Mouse (Mus musculus): ENCODE measurements around the gene Dctn3. TPM values are rescaled to one million over a fixed set of nuclear protein-coding genes. Genes with fewer than 3 reads are reported as not detected.
A peak's percentile ranks its signal among the peaks of the same experiment; 100 is the strongest.
"Not testable (repeated sequence)": the region's sequence is repeated elsewhere in the genome, so short reads cannot be mapped to it uniquely, and the experiment has no call there.

Dctn3 gene
- polyA plus RNA-seq, 1 experiment from 2014 or later: 119 TPM

GRCm38 (mm10) chr4:41683303-41683702 is 39.7 kb downstream of the Dctn3 start:
- 0% methylated on average over 2 of the region's 27 CpGs for whole genome bisulfite sequencing
- H3K4me1 ChIP-seq (ENCODE audit: control insufficient read depth, insufficient read depth, low read length); H3K9me3 ChIP-seq (replicated peaks; ENCODE audit: control insufficient read depth, low read length); H3K36me3 ChIP-seq (replicated peaks; ENCODE audit: control insufficient read depth, insufficient read depth, low read depth, low read length); H3K27me3 ChIP-seq (ENCODE audit: control insufficient read depth, insufficient read depth, low read length); DNase-seq (ENCODE audit: low spot score); H3K9ac ChIP-seq (replicated peaks; ENCODE audit: low read length); H3K4me3 ChIP-seq (ENCODE audit: low read depth, low read length); ATAC-seq (replicated peaks; ENCODE audit: insufficient number of reproducible peaks, low FRiP score, low TSS enrichment, low read depth); H3K27ac ChIP-seq (replicated peaks; ENCODE audit: low read depth, low read length); H3K4me2 ChIP-seq (ENCODE audit: low read depth, low read length): not testable (repeated sequence)

- Histone ChIP-seq H3K27ac (replicated peaks; ENCODE audit: low read depth, low read length) (no peak overlapping the region; the same call in 1 of the 2 replicates), H3K9me3 (replicated peaks; ENCODE audit: control insufficient read depth, low read length) (no peaks in the 10 kb centered on the region), H3K9ac (replicated peaks; ENCODE audit: low read length) (no peak overlapping the region; the same call in 1 of the 2 replicates), H3K27me3 (ENCODE audit: control insufficient read depth, insufficient read depth, low read length) (no peaks in the 10 kb centered on the region), H3K4me3 (ENCODE audit: low read depth, low read length) (peak overlapping the region; percentile 5; the same call in 1 of the 2 replicates), H3K4me1 (ENCODE audit: control insufficient read depth, insufficient read depth, low read length) (peaks cover 7% of the 10 kb centered on the region), H3K4me2 (ENCODE audit: low read depth, low read length) (no peak overlapping the region), H3K36me3 (replicated peaks; ENCODE audit: control insufficient read depth, insufficient read depth, low read depth, low read length) (no peaks in the 10 kb centered on the region; the same call in 1 of the 2 replicates)
- WGBS: 19% methylated on average over 6 of the region's 6 CpGs
- ATAC-seq (replicated peaks; ENCODE audit: insufficient number of reproducible peaks, low FRiP score, low TSS enrichment, low read depth): no peak
- DNase-seq (ENCODE audit: low spot score): no peak
Observed at GRCm38 (mm10) chr4:41682789-41683188, 40.2 kb downstream of the Dctn3 start.

- H3K36me3 ChIP-seq (replicated peaks; ENCODE audit: control insufficient read depth, insufficient read depth, low read depth, low read length): no peaks in the 10 kb centered on the region; the same call in 1 of the 2 replicates
- H3K9ac ChIP-seq (replicated peaks; ENCODE audit: low read length): no peak overlapping the region
- DNase-seq (ENCODE audit: low spot score) (no peak), ATAC-seq (replicated peaks; ENCODE audit: insufficient number of reproducible peaks, low FRiP score, low TSS enrichment, low read depth) (no peak)
- H3K4me1 ChIP-seq (ENCODE audit: control insufficient read depth, insufficient read depth, low read length): peaks cover 11% of the 10 kb centered on the region
- no peak overlapping the region for H3K4me2 ChIP-seq (ENCODE audit: low read depth, low read length)
- no peak overlapping the region for H3K4me3 ChIP-seq (ENCODE audit: low read depth, low read length)
- H3K27me3 ChIP-seq (ENCODE audit: control insufficient read depth, insufficient read depth, low read length): no peaks in the 10 kb centered on the region
- 73% methylated on average over 10 of the region's 10 CpGs for WGBS
- H3K27ac ChIP-seq (replicated peaks; ENCODE audit: low read depth, low read length): no peak overlapping the region
- no peaks in the 10 kb centered on the region for H3K9me3 ChIP-seq (replicated peaks; ENCODE audit: control insufficient read depth, low read length)
Observed at GRCm38 (mm10) chr4:41681947-41682346, 41.0 kb downstream of the Dctn3 start.

- Histone ChIP-seq H3K9me3 (replicated peaks; ENCODE audit: control insufficient read depth, low read length) (no peaks in the 10 kb centered on the region), H3K27me3 (ENCODE audit: control insufficient read depth, insufficient read depth, low read length) (no peaks in the 10 kb centered on the region), H3K27ac (replicated peaks; ENCODE audit: low read depth, low read length) (no peak overlapping the region), H3K4me2 (ENCODE audit: low read depth, low read length) (no peak overlapping the region), H3K36me3 (replicated peaks; ENCODE audit: control insufficient read depth, insufficient read depth, low read depth, low read length) (no peaks in the 10 kb centered on the region; the same call in 1 of the 2 replicates), H3K4me3 (ENCODE audit: low read depth, low read length) (no peak overlapping the region), H3K4me1 (ENCODE audit: control insufficient read depth, insufficient read depth, low read length) (peaks cover 12% of the 10 kb centered on the region), H3K9ac (replicated peaks; ENCODE audit: low read length) (no peak overlapping the region)
- 61% methylated on average over 4 of the region's 4 CpGs for WGBS
- DNase-seq (ENCODE audit: low spot score): no peak
- no peak for ATAC-seq (replicated peaks; ENCODE audit: insufficient number of reproducible peaks, low FRiP score, low TSS enrichment, low read depth)
Observed at GRCm38 (mm10) chr4:41681176-41681575, 41.8 kb downstream of the Dctn3 start.

- H3K36me3 ChIP-seq (replicated peaks; ENCODE audit: control insufficient read depth, insufficient read depth, low read depth, low read length): no peaks in the 10 kb centered on the region; the same call in 1 of the 2 replicates
- no peak overlapping the region for H3K4me3 ChIP-seq (ENCODE audit: low read depth, low read length)
- H3K4me1 ChIP-seq (ENCODE audit: control insufficient read depth, insufficient read depth, low read length): peaks cover 12% of the 10 kb centered on the region
- H3K9ac ChIP-seq (replicated peaks; ENCODE audit: low read length): no peak overlapping the region
- no peaks in the 10 kb centered on the region for H3K27me3 ChIP-seq (ENCODE audit: control insufficient read depth, insufficient read depth, low read length)
- DNase-seq (ENCODE audit: low spot score): no peak
- no peak for ATAC-seq (replicated peaks; ENCODE audit: insufficient number of reproducible peaks, low FRiP score, low TSS enrichment, low read depth)
- H3K4me2 ChIP-seq (ENCODE audit: low read depth, low read length): no peak overlapping the region
- no peaks in the 10 kb centered on the region for H3K9me3 ChIP-seq (replicated peaks; ENCODE audit: control insufficient read depth, low read length)
- H3K27ac ChIP-seq (replicated peaks; ENCODE audit: low read depth, low read length): no peak overlapping the region
- WGBS: 44% methylated on average over 1 of the region's 2 CpGs
Observed at GRCm38 (mm10) chr4:41679291-41679690, 43.7 kb downstream of the Dctn3 start.

- H3K4me3 ChIP-seq (ENCODE audit: low read depth, low read length): no peak overlapping the region
- no peak overlapping the region for H3K4me2 ChIP-seq (ENCODE audit: low read depth, low read length)
- no peaks in the 10 kb centered on the region; the same call in 1 of the 2 replicates for H3K36me3 ChIP-seq (replicated peaks; ENCODE audit: control insufficient read depth, insufficient read depth, low read depth, low read length)
- H3K9ac ChIP-seq (replicated peaks; ENCODE audit: low read length): no peak overlapping the region
- H3K27ac ChIP-seq (replicated peaks; ENCODE audit: low read depth, low read length): no peak overlapping the region
- no peaks in the 10 kb centered on the region for H3K9me3 ChIP-seq (replicated peaks; ENCODE audit: control insufficient read depth, low read length)
- H3K4me1 ChIP-seq (ENCODE audit: control insufficient read depth, insufficient read depth, low read length): peaks cover 12% of the 10 kb centered on the region
- ATAC-seq (replicated peaks; ENCODE audit: insufficient number of reproducible peaks, low FRiP score, low TSS enrichment, low read depth): no peak
- 73% methylated on average over 6 of the region's 6 CpGs for WGBS
- DNase-seq (ENCODE audit: low spot score): no peak
- H3K27me3 ChIP-seq (ENCODE audit: control insufficient read depth, insufficient read depth, low read length): no peaks in the 10 kb centered on the region
Observed at GRCm38 (mm10) chr4:41678863-41679262, 44.1 kb downstream of the Dctn3 start.

GRCm38 (mm10) chr4:41677006-41677629 is 45.9 kb downstream of the Dctn3 start:
- ATAC-seq (replicated peaks; ENCODE audit: insufficient number of reproducible peaks, low FRiP score, low TSS enrichment, low read depth): no peak
- H3K4me3 ChIP-seq (ENCODE audit: low read depth, low read length): no peak overlapping the region
- H3K27ac ChIP-seq (replicated peaks; ENCODE audit: low read depth, low read length): no peak overlapping the region

GRCm38 (mm10) chr4:41676248-41677005 is 46.5 kb downstream of the Dctn3 start:
- DNase-seq (ENCODE audit: low spot score): no peak
- H3K27ac ChIP-seq (replicated peaks; ENCODE audit: low read depth, low read length): no peak overlapping the region
- H3K27me3 ChIP-seq (ENCODE audit: control insufficient read depth, insufficient read depth, low read length): no peaks in the 10 kb centered on the region
- no peak overlapping the region for H3K4me3 ChIP-seq (ENCODE audit: low read depth, low read length)
- WGBS: 63% methylated on average over 17 of the region's 17 CpGs
- H3K4me2 ChIP-seq (ENCODE audit: low read depth, low read length): no peak overlapping the region
- peaks cover 18% of the 10 kb centered on the region for H3K4me1 ChIP-seq (ENCODE audit: control insufficient read depth, insufficient read depth, low read length)
- H3K36me3 ChIP-seq (replicated peaks; ENCODE audit: control insufficient read depth, insufficient read depth, low read depth, low read length): no peaks in the 10 kb centered on the region; the same call in 1 of the 2 replicates
- no peak overlapping the region for H3K9ac ChIP-seq (replicated peaks; ENCODE audit: low read length)
- no peaks in the 10 kb centered on the region for H3K9me3 ChIP-seq (replicated peaks; ENCODE audit: control insufficient read depth, low read length)
- ATAC-seq (replicated peaks; ENCODE audit: insufficient number of reproducible peaks, low FRiP score, low TSS enrichment, low read depth): no peak

More at GRCm38 (mm10) chr4:41677006-41677629, 45.9 kb downstream of the Dctn3 start:
- 49% methylated on average over 13 of the region's 13 CpGs for WGBS
- H3K9ac ChIP-seq (replicated peaks; ENCODE audit: low read length): no peak overlapping the region
- peaks cover 13% of the 10 kb centered on the region for H3K4me1 ChIP-seq (ENCODE audit: control insufficient read depth, insufficient read depth, low read length)
- H3K27me3 ChIP-seq (ENCODE audit: control insufficient read depth, insufficient read depth, low read length): no peaks in the 10 kb centered on the region
- H3K36me3 ChIP-seq (replicated peaks; ENCODE audit: control insufficient read depth, insufficient read depth, low read depth, low read length): no peaks in the 10 kb centered on the region; the same call in 1 of the 2 replicates
- DNase-seq (ENCODE audit: low spot score): no peak
- no peaks in the 10 kb centered on the region for H3K9me3 ChIP-seq (replicated peaks; ENCODE audit: control insufficient read depth, low read length)
- H3K4me2 ChIP-seq (ENCODE audit: low read depth, low read length): no peak overlapping the region

All from embryonic facial prominence, embryonic 11.5 days (tissue).